Mouse (Mus musculus) ovary, postnatal 14 days (tissue): ENCODE results near the gene Vmn1r13.
"Not testable (repeated sequence)": the region's sequence is repeated elsewhere in the genome, so short reads cannot be mapped to it uniquely, and the experiment has no call there.

ENCODE experiments used
- DNase-seq: peaks from one replicate; pipeline ENCODE4 v3.0.0; 2022; ENCODE audit warnings: low spot score

The Vmn1r13 gene

GRCm38 (mm10) chr6:57202990-57203389 lies at the start of gene Vmn1r13:
TSS of gene Vmn1r13 (plus strand) at chr6:57203290.
- DNase-seq = not testable (repeated sequence)

- DNase-seq = no peak
Measured at GRCm38 (mm10) chr6:57156619-57157018, 46.5 kb upstream of the Vmn1r13 start, which contains the start of gene Vmn1r12. TSS of gene Vmn1r12 (plus strand) at chr6:57156919.

- not testable (repeated sequence) for DNase-seq
Measured at GRCm38 (mm10) chr6:57190016-57190415, 13.1 kb upstream of the Vmn1r13 start.

DNA sequence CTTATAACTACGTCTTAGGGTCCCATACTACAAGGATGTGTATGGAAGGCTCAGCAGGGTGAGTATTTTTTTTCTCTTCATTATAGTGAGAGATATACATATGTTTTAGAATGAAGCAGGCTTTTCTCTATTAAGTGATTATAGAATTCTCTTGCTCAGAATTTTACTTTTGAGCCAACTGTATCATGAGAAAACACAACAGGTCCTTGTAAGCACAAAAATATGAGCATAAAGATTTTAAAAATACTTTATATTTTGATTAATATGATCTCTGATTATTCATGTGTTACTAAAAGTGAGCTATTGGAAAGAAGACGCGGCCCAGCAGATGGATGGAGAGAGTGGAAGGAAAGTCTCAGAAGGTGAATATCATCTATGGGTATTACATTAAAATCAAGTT lies 28.3 kb downstream of the Vmn1r13 start, which contains the start of gene Vmn1r14:
TSS of gene Vmn1r14 (plus strand) at position 301 of the 400 bp plus-strand sequence.
- no peak for DNase-seq

- DNase-seq = no peak
Measured at GRCm38 (mm10) chr6:57257652-57258051, 54.6 kb downstream of the Vmn1r13 start, which contains the start of gene Vmn1r15. TSS of gene Vmn1r15 (plus strand) at chr6:57257952.

GRCm38 (mm10) chr6:57260990-57261389 lies 57.9 kb downstream of the Vmn1r13 start:
- DNase-seq = no peak
